Mouse (Mus musculus): ENCODE results near the gene Rusc2.

- no peak for TF ChIP-seq GATA1 (IDR thresholded peaks at IDR 0.05; ENCODE audit: low read length)
- no peak for TF ChIP-seq TAL1 (IDR thresholded peaks at IDR 0.05; ENCODE audit: low read length)
These were observed 43.4 kb downstream of the Rusc2 start for GRCm38 (mm10) chr4:43425197-43425596.
